Mouse (Mus musculus) retina, postnatal 7 days (tissue): Measurements from ENCODE around the gene Gm10277.

ENCODE experiments used
- DNase-seq: peaks from one replicate; pipeline ENCODE4 v3.0.0-alpha.2; 2012; ENCODE audit warnings: low read depth, low spot score

The Gm10277 gene

GRCm38 (mm10) chr11:77800491-77800868 lies 12.9 kb upstream of the Gm10277 start:
- no peak for DNase-seq

- no peak for DNase-seq
Measured at GRCm38 (mm10) chr11:77795216-77795615, 7.7 kb upstream of the Gm10277 start.

GRCm38 (mm10) chr11:77793238-77793930 lies 5.8 kb upstream of the Gm10277 start:
- DNase-seq, result peak; percentile 95

- no peak for DNase-seq
Measured at GRCm38 (mm10) chr11:77792566-77792909, 5.0 kb upstream of the Gm10277 start.

DNA sequence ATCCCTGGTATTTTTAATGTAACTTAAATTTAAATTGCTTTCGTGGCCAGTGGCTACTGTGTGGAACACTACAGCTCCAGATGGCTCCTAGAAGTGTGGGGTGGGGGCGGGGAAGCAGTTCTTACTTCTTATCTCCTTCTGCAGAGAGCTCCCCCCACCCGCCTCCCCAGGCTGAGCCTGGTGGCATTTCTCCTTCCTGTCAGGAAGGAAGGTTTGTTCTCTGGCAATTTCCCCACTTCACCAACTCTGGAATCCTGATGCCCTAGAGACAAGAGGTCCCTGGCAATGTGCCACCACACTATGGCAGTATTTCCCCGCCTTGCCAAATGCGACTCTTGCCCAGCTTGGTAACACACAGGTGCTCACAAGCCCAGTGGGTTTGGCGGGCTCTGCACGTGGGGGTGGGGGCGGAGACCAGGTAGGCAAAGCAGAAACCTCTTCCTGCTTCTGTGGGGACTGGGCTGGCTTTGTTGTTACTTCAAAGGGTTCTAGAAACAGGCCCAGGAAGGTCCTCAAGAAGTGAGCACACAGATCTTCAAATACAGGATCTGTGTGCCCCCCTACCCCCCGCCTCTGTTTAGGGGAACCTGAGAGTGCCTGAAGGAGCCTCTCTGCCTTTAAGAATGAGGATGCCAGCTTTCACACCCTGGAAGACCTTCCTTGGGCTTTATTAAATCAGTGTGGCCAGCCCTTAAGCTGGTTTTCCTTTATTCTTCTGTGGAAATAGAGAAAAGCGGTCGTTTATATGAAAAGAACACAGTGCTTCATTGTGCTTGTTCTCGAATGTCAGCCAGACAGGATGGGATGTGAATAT lies 4.4 kb upstream of the Gm10277 start:
- no peak for DNase-seq

GRCm38 (mm10) chr11:77791241-77791727 lies 3.7 kb upstream of the Gm10277 start:
- DNase-seq, result no peak

- DNase-seq, result no peak
Measured at GRCm38 (mm10) chr11:77790286-77790685, 2.7 kb upstream of the Gm10277 start.

DNA sequence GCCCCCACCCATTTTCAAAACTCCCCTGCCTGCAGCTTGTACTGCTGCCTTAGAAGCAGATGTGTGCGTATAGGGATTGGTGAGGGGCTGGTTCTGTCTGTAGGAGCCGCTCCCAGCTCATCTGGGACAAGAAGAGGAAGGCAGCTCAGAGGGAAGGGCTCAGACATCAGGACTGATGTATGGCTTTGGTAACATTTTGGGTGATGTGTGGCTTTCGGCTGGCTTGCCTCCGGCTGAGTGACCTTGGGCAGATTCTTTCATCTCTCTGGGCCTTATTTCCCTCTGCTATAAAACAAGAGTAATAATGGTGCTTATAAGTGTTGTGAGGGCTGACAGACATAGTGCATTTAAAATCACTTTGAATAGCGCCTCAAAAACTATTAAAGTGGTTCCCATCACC lies 2.0 kb upstream of the Gm10277 start:
- DNase-seq, result no peak

DNA sequence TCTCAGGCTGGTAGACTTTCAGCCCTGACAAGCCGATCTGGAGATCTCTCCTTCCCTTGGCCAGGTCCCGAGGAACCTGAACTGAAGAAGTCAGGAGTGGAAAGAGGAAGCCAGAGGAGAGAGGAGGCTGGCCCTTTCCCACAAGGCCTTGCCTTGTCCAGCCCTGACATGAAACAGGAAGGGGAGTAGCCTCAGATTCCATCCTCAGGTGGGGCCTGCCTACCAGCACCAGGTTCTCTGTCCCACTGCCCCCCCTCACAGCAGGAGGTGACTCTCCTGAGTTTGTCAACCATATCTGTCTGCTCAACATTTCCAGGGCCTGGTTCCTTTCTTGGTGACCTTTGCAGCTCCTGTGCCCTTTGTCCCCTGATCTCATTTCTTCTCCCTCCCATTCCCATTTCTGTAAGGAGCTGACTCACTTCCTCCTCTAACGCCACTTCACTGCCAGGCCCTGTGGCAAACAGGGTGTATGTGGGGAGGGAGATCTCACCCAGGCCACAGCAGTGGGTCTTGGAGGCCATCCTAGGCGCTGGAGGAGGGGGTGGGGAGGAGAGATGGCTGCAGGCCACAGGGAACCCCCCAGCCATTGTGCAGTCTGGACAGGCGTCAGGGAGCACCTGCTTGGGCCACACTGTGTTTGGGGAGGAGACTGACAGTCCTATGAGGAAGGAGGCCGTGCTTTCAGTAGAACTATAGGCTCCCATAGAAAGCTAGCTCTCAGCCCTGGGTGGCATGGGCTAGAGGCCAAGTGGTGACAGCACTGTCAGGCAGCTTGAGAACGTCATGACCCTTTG lies 1.6 kb downstream of the Gm10277 start:
- no peak for DNase-seq

DNA sequence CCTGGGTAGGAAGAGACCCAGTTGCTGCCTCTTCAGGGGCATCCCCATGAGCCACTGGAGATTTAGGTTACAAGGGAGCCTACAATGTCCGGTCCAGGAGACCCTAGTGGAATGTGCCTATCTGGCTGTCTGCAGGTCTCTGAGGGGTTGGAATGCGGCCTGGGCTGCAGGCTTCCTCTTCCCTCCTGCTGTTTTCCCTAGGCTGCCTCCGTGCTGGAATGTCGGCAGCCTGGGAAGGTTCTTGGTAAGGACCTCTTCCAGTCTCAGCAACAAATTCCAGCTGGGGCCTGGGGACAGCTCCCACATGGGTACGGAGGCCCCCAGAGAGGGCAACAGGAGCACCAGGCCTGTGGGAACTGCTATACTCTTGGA lies 2.2 kb downstream of the Gm10277 start:
- DNase-seq, result no peak

DNA sequence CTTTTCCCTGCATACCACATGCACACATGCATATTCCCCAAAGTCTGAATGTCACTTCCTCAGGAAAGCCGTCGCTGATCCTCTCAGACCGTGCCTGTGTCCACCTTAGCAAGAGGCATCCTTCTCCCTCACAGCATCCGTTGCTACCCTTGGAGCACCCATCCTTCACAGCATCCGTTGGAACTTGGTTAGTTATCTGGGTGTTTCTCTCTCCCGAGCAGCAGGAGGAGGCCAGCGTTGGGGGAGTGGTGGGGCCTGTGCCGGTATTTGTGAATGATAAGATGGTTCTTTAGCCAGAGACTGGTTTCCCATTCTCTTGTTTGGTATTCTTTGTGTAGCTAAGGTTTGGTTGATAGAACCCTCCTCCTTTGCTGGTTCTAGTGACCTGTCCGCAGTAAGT lies 2.7 kb downstream of the Gm10277 start:
- no peak for DNase-seq

DNA sequence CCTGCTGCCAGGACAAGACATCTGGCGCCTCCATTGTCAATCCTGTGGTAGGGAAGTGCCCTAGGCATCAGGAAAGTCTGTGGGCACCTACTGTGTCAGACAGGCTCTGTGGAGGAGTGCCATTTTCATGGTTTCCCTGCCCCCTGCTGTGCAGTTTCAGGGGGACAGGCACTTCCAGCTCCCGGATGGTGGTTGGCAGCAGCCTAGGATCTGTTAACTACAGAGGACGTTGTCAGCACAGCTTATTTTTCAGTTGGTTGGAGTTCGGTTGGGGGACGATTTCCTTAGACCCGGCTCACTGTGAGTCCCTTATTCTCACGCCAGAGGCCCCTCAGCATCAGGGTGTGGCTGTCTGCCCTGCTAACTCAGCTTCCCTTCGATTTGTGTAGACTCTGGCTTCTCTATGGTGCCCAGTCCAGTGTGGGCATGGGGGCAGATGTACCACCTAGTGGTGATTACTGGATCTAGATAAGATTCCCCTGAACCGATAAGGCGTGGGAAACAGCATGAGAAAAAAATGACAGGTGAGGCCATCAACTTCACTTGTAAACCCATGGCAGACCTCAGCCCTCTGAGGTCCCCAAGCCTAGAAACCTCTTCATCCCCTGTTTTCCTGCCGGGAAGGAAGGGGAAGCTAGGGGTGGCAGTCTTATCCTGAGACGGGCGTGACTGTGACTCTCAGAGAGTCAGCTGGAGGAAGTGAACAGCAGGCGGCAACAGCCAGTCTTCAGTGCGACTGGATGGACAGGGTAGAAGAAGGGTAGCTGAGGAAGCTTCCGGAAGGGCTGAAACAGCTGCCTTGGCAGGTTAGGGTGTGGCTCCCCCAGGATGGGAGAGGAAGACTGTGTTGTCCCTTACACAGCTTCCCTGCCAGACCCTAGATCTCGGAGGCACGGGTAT lies 3.5 kb downstream of the Gm10277 start:
- no peak for DNase-seq

GRCm38 (mm10) chr11:77783211-77783746 lies 4.3 kb downstream of the Gm10277 start:
- no peak for DNase-seq

- no peak for DNase-seq
Measured at GRCm38 (mm10) chr11:77782104-77782815, 5.3 kb downstream of the Gm10277 start.

GRCm38 (mm10) chr11:77781088-77781487 lies 6.5 kb downstream of the Gm10277 start:
- DNase-seq, result no peak

DNA sequence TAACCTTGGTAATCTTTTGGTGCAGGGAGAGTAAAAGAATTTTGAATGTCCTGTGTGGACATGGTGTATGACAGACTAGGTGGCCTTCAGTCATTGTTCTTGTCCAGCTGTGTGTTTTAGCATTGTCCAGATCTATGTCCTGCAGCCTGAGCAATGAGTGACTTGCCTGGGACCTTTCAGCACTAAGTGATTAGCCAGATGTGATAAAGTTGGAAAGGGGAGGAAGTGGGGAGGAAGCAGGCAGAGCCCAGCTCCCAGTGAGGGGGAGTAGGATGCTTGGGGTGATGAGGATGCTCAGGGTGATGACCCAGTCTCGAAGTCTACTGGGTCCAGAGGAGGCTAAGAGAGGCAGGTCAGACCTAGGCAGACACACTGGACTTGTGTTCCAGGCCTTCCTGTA lies 8.3 kb downstream of the Gm10277 start:
- DNase-seq, result no peak

DNA sequence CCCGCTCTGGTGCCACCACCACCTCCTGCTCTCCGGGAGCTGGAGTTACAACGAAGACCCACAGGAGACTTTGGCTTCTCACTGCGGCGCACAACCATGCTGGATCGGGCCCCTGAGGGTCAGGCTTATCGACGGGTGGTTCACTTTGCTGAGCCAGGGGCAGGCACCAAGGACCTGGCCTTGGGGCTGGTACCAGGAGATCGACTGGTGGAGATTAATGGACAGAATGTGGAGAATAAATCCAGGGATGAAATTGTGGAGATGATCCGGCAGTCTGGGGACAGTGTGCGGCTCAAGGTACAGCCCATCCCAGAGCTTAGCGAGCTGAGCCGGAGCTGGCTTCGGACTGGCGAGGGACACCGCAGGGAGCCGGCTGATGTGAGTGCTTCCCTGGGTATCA lies 9.6 kb downstream of the Gm10277 start:
- DNase-seq, result no peak

DNA sequence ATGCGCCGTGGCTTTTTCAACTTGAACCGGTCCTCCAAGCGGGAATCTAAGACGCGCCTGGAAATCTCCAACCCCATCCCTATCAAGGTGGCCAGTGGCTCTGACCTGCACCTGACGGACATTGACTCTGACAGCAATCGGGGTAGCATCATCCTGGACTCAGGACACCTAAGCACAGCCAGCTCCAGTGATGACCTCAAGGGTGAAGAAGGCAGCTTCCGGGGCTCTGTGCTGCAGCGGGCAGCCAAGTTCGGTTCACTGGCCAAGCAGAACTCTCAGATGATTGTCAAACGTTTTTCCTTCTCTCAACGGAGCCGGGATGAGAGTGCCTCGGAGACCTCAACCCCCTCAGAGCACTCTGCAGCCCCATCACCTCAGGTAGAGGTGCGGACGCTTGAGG lies 10.1 kb downstream of the Gm10277 start:
- no peak for DNase-seq

DNA sequence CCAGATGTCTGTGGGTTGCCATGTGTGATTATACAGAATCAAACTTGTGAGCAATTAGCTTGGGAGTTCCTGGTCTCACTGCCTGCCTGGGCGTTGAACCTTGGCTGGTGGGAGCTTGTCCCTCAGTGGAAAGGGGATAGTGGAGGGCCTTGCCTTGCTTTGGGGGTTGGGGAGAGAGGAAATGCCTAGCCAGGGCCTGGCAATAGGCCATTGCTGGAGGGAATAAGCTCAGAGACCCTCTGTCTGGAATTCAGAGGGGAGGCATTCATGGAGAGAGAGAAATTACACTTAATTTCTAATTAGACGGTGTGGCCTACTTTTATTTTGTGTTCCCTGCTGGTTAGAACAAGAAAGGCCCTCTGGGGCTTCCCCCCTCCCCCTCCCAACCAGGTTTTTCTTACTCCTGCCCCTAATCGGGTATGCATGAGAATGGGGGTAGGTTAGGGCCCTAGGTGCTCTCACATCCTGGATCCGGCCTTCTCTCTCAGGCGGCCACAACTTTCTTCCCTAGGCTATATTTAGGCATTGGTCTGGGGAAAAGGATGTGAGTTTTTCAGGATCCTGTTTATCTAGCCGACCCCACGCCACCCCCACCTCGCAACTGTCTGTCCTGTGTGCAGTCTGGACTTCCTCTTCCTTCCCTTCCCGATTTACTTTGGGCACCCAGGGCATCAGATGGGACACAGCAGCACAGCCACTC lies 11.7 kb downstream of the Gm10277 start:
- no peak for DNase-seq
